In the genomic region with DNA sequence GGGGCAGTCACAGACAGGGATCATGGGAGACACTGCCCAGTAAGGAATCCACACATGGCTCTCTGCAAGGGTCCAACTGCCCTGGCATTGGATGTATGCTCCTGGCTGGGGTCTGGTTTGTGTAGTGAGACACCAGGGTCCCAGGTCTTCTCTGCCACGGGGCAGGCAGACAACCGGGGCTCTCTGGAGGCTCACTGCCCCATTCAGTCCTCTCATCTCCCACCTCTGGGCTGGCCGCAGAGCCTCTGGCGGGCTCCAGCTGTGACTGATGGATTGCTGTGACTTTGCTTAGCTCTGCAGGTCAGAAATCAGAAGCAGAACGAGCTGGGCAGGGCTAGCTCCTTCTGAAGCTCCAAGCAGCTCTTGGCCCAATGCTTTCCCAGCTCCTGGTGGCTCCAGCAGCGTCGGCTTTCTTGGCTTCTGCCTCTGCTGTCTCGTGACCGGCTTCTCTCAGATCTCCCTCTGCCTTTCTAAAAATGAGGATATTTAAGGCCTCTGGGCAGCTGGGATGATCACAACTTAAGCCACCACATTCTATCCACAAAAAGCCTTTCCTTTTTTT, we compare ENCODE assay signal across 9 mouse cellular contexts. TPM values are rescaled to one million over a fixed set of nuclear protein-coding genes. Genes with fewer than 3 reads are reported as not detected.
DNase-seq lines count a peak whose midpoint lies in the region; ATAC-seq lines count a peak whose summit lies in the region.
"Had no signal": no experiment of that assay in that cellular context is flagged by ENCODE, and none has a peak within 500 bp of the region (broad histone marks: within the 10 kb centered on the region; RNA-seq: fewer than 3 reads in every experiment).

No protein-coding gene starts in this region.

- no peak overlapping the region for H3K9ac ChIP-seq in limb, embryonic 15.5 days
- no peak overlapping the region for H3K9ac ChIP-seq in midbrain, embryonic 11.5 days (ENCODE audit: low read length)
- H3K9ac ChIP-seq: liver, embryonic 15.5 days had no signal

- DNase-seq in frontal cortex, adult 2 months (ENCODE audit: extremely low spot score in 1 of 2, low spot score in 1 of 2) = no peak
- peak; percentile 48 for DNase-seq in MN1 (ENCODE audit: low spot score)
- DNase-seq in heart, postnatal 4 days = peak; percentile 34
- no peak for DNase-seq in layer of hippocampus, adult 9-10 months (ENCODE audit: low spot score)
- DNase-seq in testis, postnatal 10 days (ENCODE audit: low spot score) = no peak
- DNase-seq in midbrain, embryonic 11.5 days (ENCODE audit: low spot score, missing footprints) = no peak

- peak overlapping the region; percentile 77 for H3K27ac ChIP-seq in limb, embryonic 15.5 days
- no peak overlapping the region for H3K27ac ChIP-seq in midbrain, embryonic 11.5 days (ENCODE audit: low read depth, low read length)
- H3K27ac ChIP-seq: liver, embryonic 15.5 days had no signal

- no peaks in the 10 kb centered on the region for H3K9me3 ChIP-seq in limb, embryonic 15.5 days
- no peaks in the 10 kb centered on the region for H3K9me3 ChIP-seq in midbrain, embryonic 11.5 days (ENCODE audit: control insufficient read depth, low read length)
- H3K9me3 ChIP-seq: liver, embryonic 15.5 days had no signal

- peak overlapping the region; percentile 38 for H3K4me2 ChIP-seq in limb, embryonic 15.5 days
- no peak overlapping the region for H3K4me2 ChIP-seq in midbrain, embryonic 11.5 days
- H3K4me2 ChIP-seq: liver, embryonic 15.5 days had no signal

- H3K27me3 ChIP-seq in limb, embryonic 15.5 days = no peaks in the 10 kb centered on the region
- H3K27me3 ChIP-seq in midbrain, embryonic 11.5 days (ENCODE audit: control insufficient read depth, insufficient read depth, low read length) = no peaks in the 10 kb centered on the region
- H3K27me3 ChIP-seq: liver, embryonic 15.5 days had no signal

- 23% methylated on average over 9 of the region's 9 CpGs for WGBS in limb, embryonic 15.5 days
- 36% methylated on average over 9 of the region's 9 CpGs for WGBS in midbrain, embryonic 11.5 days

- 0 out of 2 replicates have a peak overlapping the region, but pooled peaks have one; percentile 18 for H3K4me3 ChIP-seq in limb, embryonic 15.5 days
- H3K4me3 ChIP-seq in midbrain, embryonic 11.5 days (ENCODE audit: low read depth, low read length) = no peak overlapping the region
- H3K4me3 ChIP-seq: liver, embryonic 15.5 days had no signal

- 0 out of 2 replicates have a peak, but pooled peaks cover 3% of the 10 kb centered on the region for H3K36me3 ChIP-seq in limb, embryonic 15.5 days
- no peaks in the 10 kb centered on the region for H3K36me3 ChIP-seq in midbrain, embryonic 11.5 days (ENCODE audit: control insufficient read depth, insufficient read depth, low read length)
- H3K36me3 ChIP-seq: liver, embryonic 15.5 days had no signal

- ATAC-seq in frontal cortex, adult (ENCODE audit: low TSS enrichment) = peak; percentile 32
- no peak for ATAC-seq in limb, embryonic 15.5 days (ENCODE audit: insufficient number of reproducible peaks, low FRiP score, low TSS enrichment, low read depth)
- ATAC-seq in midbrain, embryonic 11.5 days (ENCODE audit: low FRiP score) = no peak

- peaks cover 68% of the 10 kb centered on the region for H3K4me1 ChIP-seq in limb, embryonic 15.5 days
- H3K4me1 ChIP-seq in midbrain, embryonic 11.5 days (ENCODE audit: control insufficient read depth, insufficient read depth, low read length) = 0 out of 2 replicates have a peak, but pooled peaks cover 2% of the 10 kb centered on the region

RNA-seq across cellular contexts. Expression of a gene that starts 36.5 kb away (rescaled TPM):
- 31.8 and 33.4 TPM in 2 replicates for polyA plus RNA-seq in frontal cortex, adult 2 months (2012; rRNA removed)
- 10 to 100 TPM; 76.7 to 77.4 TPM for total RNA-seq in heart, postnatal 4 days (2021)
- polyA plus RNA-seq in limb, embryonic 15.5 days (2015; fragmentation: Nextera tagmentation; extraction: Ambion mirVana) = 135 and 139 TPM in 2 replicates
- polyA plus RNA-seq in midbrain, embryonic 11.5 days (2014; fragmentation: Nextera tagmentation; extraction: Ambion mirVana) = 146 and 152 TPM in 2 replicates

Comparison
In these comparisons a context has a peak if more than half of its experiments do, and no peak if none do; other contexts are left out.
1. DNase-seq: peak in MN1 (single experiment) and heart, postnatal 4 days (single experiment); none in frontal cortex, adult 2 months (0 of 2), layer of hippocampus, adult 9-10 months (single experiment), testis, postnatal 10 days (single experiment) and midbrain, embryonic 11.5 days (single experiment).